Mouse (Mus musculus) right cerebral cortex, postnatal 25 days (tissue): Measurements from ENCODE around the gene Lrrc75a.

Source experiments
- DNase-seq: peaks from one replicate; pipeline ENCODE4 v3.0.0; 2022

Lrrc75a gene

GRCm38 (mm10) chr11:62644602-62645336, 3.6 kb downstream of the Lrrc75a start:
- DNase-seq: no peak

- DNase-seq: no peak
These were observed 4.5 kb downstream of the Lrrc75a start for GRCm38 (mm10) chr11:62643681-62644363.

- no peak for DNase-seq
These were observed 5.2 kb downstream of the Lrrc75a start for GRCm38 (mm10) chr11:62643011-62643631.

GRCm38 (mm10) chr11:62642023-62642844, 6.1 kb downstream of the Lrrc75a start:
- DNase-seq: no peak

GRCm38 (mm10) chr11:62640378-62640777, 7.9 kb downstream of the Lrrc75a start:
- DNase-seq: no peak

- no peak for DNase-seq
These were observed 9.9 kb downstream of the Lrrc75a start for GRCm38 (mm10) chr11:62638402-62638801.

GRCm38 (mm10) chr11:62637806-62638205, 10.5 kb downstream of the Lrrc75a start:
- no peak for DNase-seq

- no peak for DNase-seq
These were observed 10.9 kb downstream of the Lrrc75a start for GRCm38 (mm10) chr11:62637401-62637800.

- DNase-seq: peak; percentile 54
These were observed 11.5 kb downstream of the Lrrc75a start for GRCm38 (mm10) chr11:62636840-62637221.

GRCm38 (mm10) chr11:62636105-62636839, 12.1 kb downstream of the Lrrc75a start:
- no peak for DNase-seq

GRCm38 (mm10) chr11:62635406-62635805, 12.9 kb downstream of the Lrrc75a start:
- DNase-seq: no peak

GRCm38 (mm10) chr11:62631138-62631537, 17.2 kb downstream of the Lrrc75a start:
- no peak for DNase-seq

- no peak for DNase-seq
These were observed 18.0 kb downstream of the Lrrc75a start for GRCm38 (mm10) chr11:62630225-62630821.

GRCm38 (mm10) chr11:62629352-62630224, 18.7 kb downstream of the Lrrc75a start:
- no peak for DNase-seq

- peak; percentile 57 for DNase-seq
These were observed 23.7 kb downstream of the Lrrc75a start for GRCm38 (mm10) chr11:62624341-62625291.

- no peak for DNase-seq
These were observed 25.5 kb downstream of the Lrrc75a start for GRCm38 (mm10) chr11:62622850-62623249.

- no peak for DNase-seq
These were observed 26.6 kb downstream of the Lrrc75a start for GRCm38 (mm10) chr11:62621586-62622283.

GRCm38 (mm10) chr11:62621079-62621478, 27.2 kb downstream of the Lrrc75a start:
- DNase-seq: no peak

- no peak for DNase-seq
These were observed 32.9 kb downstream of the Lrrc75a start for GRCm38 (mm10) chr11:62615456-62615855.
